Mouse (Mus musculus): Measurements from ENCODE around the gene Gal.

DNA sequence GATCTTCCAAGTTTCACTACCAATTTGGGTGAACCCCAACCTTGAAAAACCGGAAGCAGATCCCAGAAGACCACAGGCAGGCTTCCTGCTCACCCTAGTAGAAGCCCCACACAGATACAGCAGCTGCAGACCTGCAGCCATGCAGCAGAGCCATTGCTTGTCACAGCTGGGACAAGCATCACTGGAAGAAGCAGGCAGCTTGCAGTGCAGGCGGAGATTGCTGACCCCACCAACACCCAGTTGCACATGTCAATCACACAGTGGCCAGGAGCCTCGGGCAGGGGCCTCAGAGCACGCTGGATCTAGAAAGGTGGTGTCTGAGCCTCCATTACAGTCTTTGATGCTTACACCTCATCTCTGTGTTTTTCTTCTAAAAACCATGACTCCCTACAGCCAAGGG is 19.8 kb upstream of the Gal start:
- TF ChIP-seq POLR2A (IDR thresholded peaks at IDR 0.05; ENCODE audit: low read depth, low read length) (0 out of 2 replicates have a peak, but pooled peaks have one; percentile 8), CTCF (IDR thresholded peaks at IDR 0.05; ENCODE audit: extremely low read depth, insufficient read length, insufficient replicate concordance, low read depth, low read length) (no peak)
